Comparison of ENCODE assay signal across 8 mouse cellular contexts in genomic region chr17:6691596-6691995, GRCm38 (mm10). TPM values are rescaled to one million over a fixed set of nuclear protein-coding genes. Genes with fewer than 3 reads are reported as not detected.
A peak's percentile ranks its signal among the peaks of the same experiment; 100 is the strongest.
DNase-seq lines count a peak whose midpoint lies in the region; ATAC-seq and TF ChIP-seq lines count a peak whose summit lies in the region.
"Not testable (repeated sequence)": the region's sequence is repeated elsewhere in the genome, so short reads cannot be mapped to it uniquely, and the experiment has no call there.

No protein-coding gene starts in this region.

- not testable (repeated sequence) for H3K36me3 ChIP-seq in forebrain, embryonic 11.5 days (ENCODE audit: control insufficient read depth, insufficient read depth, low read length); liver, postnatal 0 days (replicated peaks; ENCODE audit: insufficient read depth, low read length); thymus, adult 2 months (ENCODE audit: control insufficient read depth, insufficient read depth, low read length)

- 18% methylated on average over 2 of the region's 2 CpGs for WGBS in forebrain, embryonic 11.5 days
- WGBS in liver, postnatal 0 days (ENCODE audit: insufficient replicate concordance), result 6% methylated on average over 2 of the region's 2 CpGs
- 15% methylated on average over 2 of the region's 2 CpGs for WGBS in thymus, adult 2 months

- not testable (repeated sequence) for TF ChIP-seq EP300 in liver, postnatal 0 days (IDR thresholded peaks at IDR 0.05; ENCODE audit: low read depth)

- H3K4me2 ChIP-seq in forebrain, embryonic 11.5 days (ENCODE audit: low read depth, low read length, severe bottlenecking); liver, postnatal 0 days (ENCODE audit: low read depth, low read length): not testable (repeated sequence)

- TF ChIP-seq CTCF in layer of hippocampus, adult 2 months (conservative IDR thresholded peaks at IDR 0.05), result peak; percentile 83
- peak; percentile 83 for TF ChIP-seq CTCF in liver, postnatal 0 days (IDR thresholded peaks at IDR 0.05; ENCODE audit: low read depth)
- not testable (repeated sequence) for TF ChIP-seq CTCF in thymus, adult 2 months (IDR thresholded peaks at IDR 0.05; ENCODE audit: borderline replicate concordance, control insufficient read depth, extremely low read depth, insufficient read depth, low read length, poor library complexity)

- not testable (repeated sequence) for H3K4me1 ChIP-seq in forebrain, embryonic 11.5 days (replicated peaks; ENCODE audit: control insufficient read depth, insufficient read depth, low read length); liver, postnatal 0 days (ENCODE audit: insufficient read depth)
- H3K4me1 ChIP-seq in thymus, adult 2 months (replicated peaks; ENCODE audit: control insufficient read depth, insufficient read depth, low read length), result peaks cover 25% of the 10 kb centered on the region

- H3K27ac ChIP-seq in forebrain, embryonic 11.5 days (ENCODE audit: low read depth, low read length); layer of hippocampus, adult 2 months; liver, postnatal 0 days (ENCODE audit: low read depth); thymus, adult 2 months (ENCODE audit: control insufficient read depth, insufficient read depth, low read length): not testable (repeated sequence)

- intact Hi-C loops in heart, postnatal 25 days (cut with DNase I), result not testable (repeated sequence)

- H3K9me3 ChIP-seq in forebrain, embryonic 11.5 days (ENCODE audit: control insufficient read depth, low read length); liver, postnatal 0 days (ENCODE audit: low read length): not testable (repeated sequence)

- peak; percentile 33 for DNase-seq in ES-CJ7 (ENCODE audit: low read depth, low spot score)
- DNase-seq in c-Kit-positive CD71-positive TER-119-negative erythroid progenitor cells, embryonic 14.5 days (ENCODE audit: low read depth), result peak; percentile 46
- DNase-seq in forebrain, embryonic 11.5 days (ENCODE audit: low spot score), result peak; percentile 65
- DNase-seq in heart, postnatal 25 days (ENCODE audit: low spot score), result peak; percentile 54
- peak; percentile 88 to 98 for DNase-seq in layer of hippocampus, adult 2 months (ENCODE audit: low spot score in 2 of 2)
- peak; percentile 37 for DNase-seq in liver, postnatal 0 days
- DNase-seq in ovary, adult 18-20 months (ENCODE audit: low spot score), result peak; percentile 64
- peak; percentile 97 for DNase-seq in thymus, adult 2 months

- H3K9ac ChIP-seq in forebrain, embryonic 11.5 days (ENCODE audit: low read length); liver, postnatal 0 days (replicated peaks): not testable (repeated sequence)

- ATAC-seq in forebrain, embryonic 11.5 days (replicated peaks; ENCODE audit: low FRiP score); liver, postnatal 0 days: not testable (repeated sequence)

- not testable (repeated sequence) for H3K27me3 ChIP-seq in forebrain, embryonic 11.5 days (ENCODE audit: control insufficient read depth, insufficient read depth, low read length); liver, postnatal 0 days (ENCODE audit: insufficient read depth, low read length); thymus, adult 2 months (ENCODE audit: control insufficient read depth, insufficient read depth, low read length)

- not testable (repeated sequence) for TF ChIP-seq POLR2A in thymus, adult 2 months (IDR thresholded peaks at IDR 0.05; ENCODE audit: control insufficient read depth, extremely low read depth, insufficient read depth, low read length, poor library complexity)

- H3K4me3 ChIP-seq in forebrain, embryonic 11.5 days (ENCODE audit: low read depth, low read length); layer of hippocampus, adult 2 months; liver, postnatal 0 days (ENCODE audit: low read depth, low read length); thymus, adult 2 months (ENCODE audit: control insufficient read depth, insufficient read depth, low read length): not testable (repeated sequence)

RNA-seq across cellular contexts. Expression of gene Sytl3, which starts 32.7 kb away (rescaled TPM):
- polyA plus RNA-seq in forebrain, embryonic 11.5 days (2014; fragmentation: Nextera tagmentation; extraction: Ambion mirVana), result not detected in 2 replicates
- total RNA-seq in heart, postnatal 25 days (2021), result under 1 TPM; 0.39 to 0.57 TPM
- total RNA-seq in layer of hippocampus, adult 2 months (2021), result under 1 TPM; 0.49 to 0.74 TPM
- polyA plus RNA-seq in liver, postnatal 0 days (2015; fragmentation: Nextera tagmentation; extraction: Ambion mirVana), result 0.18 and 0.21 TPM in 2 replicates
- polyA plus RNA-seq in thymus, adult 2 months (2012; rRNA removed), result 34.4 and 40.1 TPM in 2 replicates

RNA-seq across cellular contexts. Expression of gene Dynlt1f, which starts 35.9 kb away (rescaled TPM):
- 282 and 296 TPM in 2 replicates for polyA plus RNA-seq in forebrain, embryonic 11.5 days (2014; fragmentation: Nextera tagmentation; extraction: Ambion mirVana)
- total RNA-seq in heart, postnatal 25 days (2021), result 10 to 100 TPM; 50.6 to 59.2 TPM
- total RNA-seq in layer of hippocampus, adult 2 months (2021), result 10 to 100 TPM; 14.6 to 24.2 TPM
- polyA plus RNA-seq in liver, postnatal 0 days (2015; fragmentation: Nextera tagmentation; extraction: Ambion mirVana), result 52.8 and 54.5 TPM in 2 replicates
- 145 and 154 TPM in 2 replicates for polyA plus RNA-seq in thymus, adult 2 months (2012; rRNA removed)

Comparison
In these comparisons a context has a peak if more than half of its experiments do, and no peak if none do; other contexts are left out.
1. DNase-seq: peak in every context shown above with its lines; median percentile 97 in thymus, adult 2 months; 93 in layer of hippocampus, adult 2 months; 65 in forebrain, embryonic 11.5 days; 64 in ovary, adult 18-20 months; 54 in heart, postnatal 25 days; 46 in c-Kit-positive CD71-positive TER-119-negative erythroid progenitor cells, embryonic 14.5 days; 37 in liver, postnatal 0 days; 33 in ES-CJ7.
2. RNA of gene Sytl3, which starts 32.7 kb away (polyA plus RNA-seq): 34.4 to 40.1 TPM in thymus, adult 2 months; 0.18 to 0.21 TPM in liver, postnatal 0 days and not detected in forebrain, embryonic 11.5 days; every median in the first group is over 10 times any median in the second.